Mouse (Mus musculus) kidney, adult 2 months (tissue): Measurements from ENCODE around the gene Stk25. TPM values are rescaled to one million over a fixed set of nuclear protein-coding genes. Genes with fewer than 3 reads are reported as not detected.
A peak's percentile ranks its signal among the peaks of the same experiment; 100 is the strongest.

Experiments used
- DNase-seq: peaks from one replicate; pipeline ENCODE4 v3.0.0; 2021
- H3K27ac ChIP-seq: fragments of 200-500 bp; 2 replicates; pipeline ENCODE4 v1.5.1; 2012; ENCODE audit warnings: low read depth, low read length, control low read depth, inconsistent platforms; ENCODE audit not compliant: insufficient read depth
- H3K27me3 ChIP-seq: fragments of 200-500 bp; replicated peaks from 2 replicates; pipeline ENCODE4 v1.6.1; 2012; ENCODE audit warnings: mild to moderate bottlenecking, moderate library complexity, low read length, inconsistent platforms; ENCODE audit not compliant: control insufficient read depth, insufficient read depth
- H3K36me3 ChIP-seq: fragments of 200-500 bp; 2 replicates; pipeline ENCODE4 v1.6.1; 2012; ENCODE audit warnings: mild to moderate bottlenecking, moderate library complexity, low read length, inconsistent platforms; ENCODE audit not compliant: control insufficient read depth, insufficient read depth
- H3K4me1 ChIP-seq: fragments of 200-500 bp; 2 replicates; pipeline ENCODE4 v1.6.1; 2011; ENCODE audit warnings: low read length; ENCODE audit not compliant: control insufficient read depth, insufficient read depth
- H3K4me3 ChIP-seq: fragments of 200-500 bp; 2 replicates; pipeline ENCODE4 v1.5.1; 2011; ENCODE audit warnings: mild to moderate bottlenecking, low read depth, low read length, control low read depth; ENCODE audit not compliant: insufficient read depth
- CTCF ChIP-seq: fragments of 200-500 bp; conservative IDR thresholded peaks from 2 replicates; pipeline ENCODE4 v1.5.1; 2011; ENCODE audit warnings: low read depth, mild to moderate bottlenecking, control low read depth, low read length, moderate library complexity, mixed read lengths; ENCODE audit not compliant: insufficient read depth, insufficient read length
- POLR2A ChIP-seq: fragments of 200-500 bp; IDR thresholded peaks from one replicate; pipeline ENCODE4 v1.6.1; 2011; ENCODE audit warnings: low read depth, low read length, control low read depth
- WGBS: fragments of 180-500 bp; shearing (Covaris S2); methylation state at CpG from one replicate; pipeline ENCODE4 v1.1.7; 2018; 5-methylcytosine and 5-hydroxymethylcytosine counted together
- polyA plus RNA-seq: library from polyadenylated mRNA; depleted of rRNA; stranded (reverse); fragments of >200 nt; gene quantifications from 2 replicates; pipeline ENCODE4 v1.2.3, GENCODE M21; 2012

Stk25 gene
- polyA plus RNA-seq, 1 experiment: 102 TPM

- DNase-seq: no peak
- H3K27ac ChIP-seq: no peak overlapping the region
- H3K36me3 ChIP-seq: 0 out of 2 replicates have a peak, but pooled peaks cover 1% of the 10 kb centered on the region
- H3K27me3 ChIP-seq: no peaks in the 10 kb centered on the region
- WGBS: 89% methylated on average over 3 of the region's 3 CpGs
- TF ChIP-seq POLR2A (no peak), CTCF (no peak)
- H3K4me1 ChIP-seq: peaks cover 5% of the 10 kb centered on the region; the same call in 1 of the 2 replicates
- no peak overlapping the region for H3K4me3 ChIP-seq
Observed at GRCm38 (mm10) chr1:93630796-93631195, 27.7 kb downstream of the Stk25 start.

- Histone ChIP-seq H3K36me3 (peaks cover 1% of the 10 kb centered on the region; the same call in 1 of the 2 replicates), H3K27me3 (no peaks in the 10 kb centered on the region), H3K4me1 (no peaks in the 10 kb centered on the region), H3K4me3 (no peak overlapping the region), H3K27ac (no peak overlapping the region)
- WGBS: 83% methylated on average over 1 of the region's 1 CpGs
- no peak for DNase-seq
- TF ChIP-seq POLR2A (no peak), CTCF (no peak)
Observed at GRCm38 (mm10) chr1:93624502-93624901, 34.0 kb downstream of the Stk25 start.

GRCm38 (mm10) chr1:93618948-93619347, 39.5 kb downstream of the Stk25 start:
- 64% methylated on average over 5 of the region's 5 CpGs for WGBS
- no peak for DNase-seq
- H3K4me3 ChIP-seq: no peak overlapping the region
- H3K27me3 ChIP-seq: no peaks in the 10 kb centered on the region
- TF ChIP-seq POLR2A (no peak), CTCF (no peak)
- H3K27ac ChIP-seq: no peak overlapping the region
- no peaks in the 10 kb centered on the region for H3K4me1 ChIP-seq
- no peaks in the 10 kb centered on the region; the same call in 1 of the 2 replicates for H3K36me3 ChIP-seq

GRCm38 (mm10) chr1:93618059-93618748, 40.3 kb downstream of the Stk25 start:
- TF ChIP-seq CTCF (no peak), POLR2A (no peak)
- H3K4me3 ChIP-seq: no peak overlapping the region
- DNase-seq: peak; percentile 54
- H3K27ac ChIP-seq: peak overlapping the region; percentile 34; the same call in 1 of the 2 replicates
- H3K27me3 ChIP-seq: no peaks in the 10 kb centered on the region
- H3K36me3 ChIP-seq: no peaks in the 10 kb centered on the region; the same call in 1 of the 2 replicates
- H3K4me1 ChIP-seq: no peaks in the 10 kb centered on the region
- 70% methylated on average over 4 of the region's 4 CpGs for WGBS

- no peak for DNase-seq
- Histone ChIP-seq H3K4me3 (no peak overlapping the region), H3K36me3 (no peaks in the 10 kb centered on the region), H3K27me3 (no peaks in the 10 kb centered on the region), H3K27ac (no peak overlapping the region), H3K4me1 (no peaks in the 10 kb centered on the region)
- TF ChIP-seq CTCF (no peak), POLR2A (no peak)
- WGBS: 92% methylated on average over 8 of the region's 8 CpGs
Observed at GRCm38 (mm10) chr1:93609762-93610161, 48.7 kb downstream of the Stk25 start.

- no peak for DNase-seq
- Histone ChIP-seq H3K4me3 (no peak overlapping the region), H3K36me3 (no peaks in the 10 kb centered on the region), H3K4me1 (no peaks in the 10 kb centered on the region), H3K27ac (no peak overlapping the region), H3K27me3 (no peaks in the 10 kb centered on the region)
- 87% methylated on average over 4 of the region's 4 CpGs for WGBS
- TF ChIP-seq POLR2A (no peak), CTCF (no peak)
Observed at GRCm38 (mm10) chr1:93608696-93609245, 49.7 kb downstream of the Stk25 start.

GRCm38 (mm10) chr1:93607090-93608083, 51.1 kb downstream of the Stk25 start:
- no peak for DNase-seq
- H3K36me3 ChIP-seq: no peaks in the 10 kb centered on the region
- 75% methylated on average over 14 of the region's 14 CpGs for WGBS
- H3K4me3 ChIP-seq: no peak overlapping the region
- TF ChIP-seq CTCF (no peak), POLR2A (no peak)
- H3K27ac ChIP-seq: no peak overlapping the region
- H3K4me1 ChIP-seq: no peaks in the 10 kb centered on the region
- H3K27me3 ChIP-seq: no peaks in the 10 kb centered on the region
